20 mouse cellular contexts compared by ENCODE assay signal in genomic region chr14:22179761-22180160, GRCm38 (mm10).
DNase-seq lines count a peak whose midpoint lies in the region; TF ChIP-seq lines count a peak whose summit lies in the region.
"Had no signal": no experiment of that assay in that cellular context is flagged by ENCODE, and none has a peak within 500 bp of the region (broad histone marks: within the 10 kb centered on the region; RNA-seq: fewer than 3 reads in every experiment).

No protein-coding gene starts in this region.

- no peak overlapping the region for H3K4me3 ChIP-seq in heart, adult 2 months
- H3K4me3 ChIP-seq in layer of hippocampus, adult 2 months = no peak overlapping the region
- H3K4me3 ChIP-seq: kidney, embryonic 15.5 days; limb, embryonic 13.5 days; liver, embryonic 15.5 days; midbrain, embryonic 10.5 days had no signal

- WGBS in heart, adult 2 months = 68% methylated on average over 2 of the region's 2 CpGs

- intact Hi-C loops in heart, adult 2 months (cut with DNase I) = loop anchor here (10.0 kb wide), 1 partner anchor 195 kb away; the partner anchor contains the start of gene Zfp503
- intact Hi-C loops in heart, postnatal 25 days (cut with DNase I) = no loop called here

- peaks cover 2% of the 10 kb centered on the region for H3K4me1 ChIP-seq in heart, adult 2 months (ENCODE audit: control insufficient read depth, insufficient read depth, low read length)
- H3K4me1 ChIP-seq: liver, embryonic 15.5 days had no signal

- no peaks in the 10 kb centered on the region for H3K79me2 ChIP-seq in heart, adult 2 months (replicated peaks; ENCODE audit: control insufficient read depth, insufficient read depth, low read length)

- no peaks in the 10 kb centered on the region for H3K36me3 ChIP-seq in heart, adult 2 months (ENCODE audit: control insufficient read depth, insufficient read depth, low read length)
- H3K36me3 ChIP-seq: kidney, embryonic 15.5 days; limb, embryonic 13.5 days; liver, embryonic 15.5 days; midbrain, embryonic 10.5 days had no signal

- DNase-seq in heart, adult 2 months = no peak
- DNase-seq in heart, postnatal 25 days (ENCODE audit: low spot score) = no peak
- DNase-seq in layer of hippocampus, adult 2 months (ENCODE audit: low spot score in 2 of 2) = peak; percentile 9 to 27
- DNase-seq in layer of hippocampus, postnatal 36 days = no peak
- peak; percentile 50 for DNase-seq in 416B (ENCODE audit: low read depth)
- DNase-seq in adipocyte (ENCODE audit: low spot score) = peak; percentile 26
- no peak for DNase-seq in adrenal gland, adult 8-10 months
- DNase-seq: adrenal gland, postnatal 36 days; cerebellum, adult 18-20 months; cerebellum, postnatal 25 days; embryo, embryonic 11 days; gastrocnemius, postnatal 25 days; right cerebral cortex, postnatal 14 days; spleen, adult 18-20 months; thymus, adult 18-20 months had no signal

- no peak overlapping the region for H3K9ac ChIP-seq in heart, adult 2 months (ENCODE audit: low read depth, low read length)
- H3K9ac ChIP-seq: kidney, embryonic 15.5 days; limb, embryonic 13.5 days; liver, embryonic 15.5 days had no signal

- no peak overlapping the region for H3K27ac ChIP-seq in heart, adult 2 months
- H3K27ac ChIP-seq in layer of hippocampus, adult 2 months = no peak overlapping the region
- H3K27ac ChIP-seq: kidney, embryonic 15.5 days; limb, embryonic 13.5 days; liver, embryonic 15.5 days; macrophage; midbrain, embryonic 10.5 days had no signal

- no peak for TF ChIP-seq EP300 in heart, adult 2 months (IDR thresholded peaks at IDR 0.05; ENCODE audit: insufficient read depth, low read depth, low read length)

- no peak for TF ChIP-seq POLR2A in heart, adult 2 months (IDR thresholded peaks at IDR 0.05; ENCODE audit: insufficient read depth, low read depth, low read length)

- no peaks in the 10 kb centered on the region for H3K27me3 ChIP-seq in heart, adult 2 months (ENCODE audit: control insufficient read depth, insufficient read depth, low read length)
- H3K27me3 ChIP-seq: liver, embryonic 15.5 days had no signal

- 0 out of 2 replicates have a peak, but pooled peaks have one; percentile 3 for TF ChIP-seq CTCF in heart, adult 2 months (IDR thresholded peaks at IDR 0.05)
- TF ChIP-seq CTCF in layer of hippocampus, adult 2 months (conservative IDR thresholded peaks at IDR 0.05) = peak; percentile 24

Comparison
In these comparisons a context has a peak if more than half of its experiments do, and no peak if none do; other contexts are left out.
1. DNase-seq: peak in layer of hippocampus, adult 2 months (2 of 2), 416B (single experiment) and adipocyte (single experiment); none in heart, adult 2 months (0 of 2), heart, postnatal 25 days (single experiment), layer of hippocampus, postnatal 36 days (0 of 2) and adrenal gland, adult 8-10 months (single experiment).